Mouse (Mus musculus) ovary, adult 18-20 months (tissue): ENCODE measurements at regions not wholly inside any gene's neighbourhood (a gene's known extent, or its start where the extent isn't known, plus 50 kb on each side); places are given as distances from the start of the nearest gene placed in this dataset.

Experiments used
- DNase-seq: peaks from one replicate; pipeline ENCODE4 v3.0.0; 2022; ENCODE audit warnings: low spot score, mixed read lengths

DNA sequence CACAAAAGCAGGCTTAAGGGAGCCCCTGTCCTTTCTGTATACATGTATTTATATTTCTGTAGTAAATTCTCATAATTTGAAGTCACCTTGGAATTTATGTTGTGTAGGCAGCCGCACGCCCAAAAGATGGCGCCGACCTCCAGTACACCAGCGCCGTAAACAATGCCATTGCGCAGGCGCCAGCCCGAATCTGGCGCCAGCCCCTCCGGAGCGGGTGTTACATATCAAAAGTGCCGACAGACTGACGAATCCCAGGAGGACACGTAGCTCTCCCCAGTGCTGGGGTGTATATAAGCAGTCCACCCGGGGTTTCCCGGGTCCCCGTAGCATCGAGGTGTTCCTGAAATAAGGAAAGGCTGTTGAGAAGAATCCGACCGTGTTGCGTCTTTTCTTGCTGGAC, 108.1 kb upstream of the Pde3a start:
- DNase-seq, result no peak

DNA sequence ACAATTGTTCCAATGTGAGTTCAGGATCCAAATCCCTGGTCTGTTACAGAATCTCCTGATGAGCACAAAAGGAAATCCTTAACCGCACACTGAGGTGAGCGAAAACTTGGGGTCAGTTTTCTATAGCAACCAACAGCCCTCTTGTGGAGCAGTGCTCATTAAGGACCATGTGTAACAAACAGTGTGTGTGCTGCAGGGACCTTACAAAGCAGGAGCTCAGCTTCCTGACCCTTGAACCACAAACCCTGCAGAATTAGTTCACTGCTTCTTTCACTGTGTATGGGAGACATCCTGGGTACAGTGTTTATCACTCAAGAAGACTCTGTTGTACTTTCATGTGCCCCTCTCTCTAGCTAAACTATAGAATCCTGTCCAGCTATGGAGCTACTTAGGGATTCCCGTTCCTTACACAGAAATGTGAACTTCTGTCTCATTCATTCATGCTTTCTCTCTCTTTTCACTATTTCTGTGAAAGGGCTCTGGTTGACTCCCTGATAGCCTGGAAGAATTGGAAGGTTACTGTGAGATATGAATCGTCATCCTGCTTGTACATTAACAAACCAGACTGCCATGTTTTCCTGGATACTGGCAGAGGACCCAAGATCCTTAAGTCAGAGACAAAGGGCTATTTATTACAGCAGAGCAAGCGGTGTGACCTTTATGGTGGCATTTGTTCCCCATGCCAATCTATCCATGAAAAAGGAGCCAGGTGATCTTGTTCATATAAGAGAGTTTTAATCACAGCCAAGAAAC, 100.5 kb upstream of the Pde3a start:
- no peak for DNase-seq

DNA sequence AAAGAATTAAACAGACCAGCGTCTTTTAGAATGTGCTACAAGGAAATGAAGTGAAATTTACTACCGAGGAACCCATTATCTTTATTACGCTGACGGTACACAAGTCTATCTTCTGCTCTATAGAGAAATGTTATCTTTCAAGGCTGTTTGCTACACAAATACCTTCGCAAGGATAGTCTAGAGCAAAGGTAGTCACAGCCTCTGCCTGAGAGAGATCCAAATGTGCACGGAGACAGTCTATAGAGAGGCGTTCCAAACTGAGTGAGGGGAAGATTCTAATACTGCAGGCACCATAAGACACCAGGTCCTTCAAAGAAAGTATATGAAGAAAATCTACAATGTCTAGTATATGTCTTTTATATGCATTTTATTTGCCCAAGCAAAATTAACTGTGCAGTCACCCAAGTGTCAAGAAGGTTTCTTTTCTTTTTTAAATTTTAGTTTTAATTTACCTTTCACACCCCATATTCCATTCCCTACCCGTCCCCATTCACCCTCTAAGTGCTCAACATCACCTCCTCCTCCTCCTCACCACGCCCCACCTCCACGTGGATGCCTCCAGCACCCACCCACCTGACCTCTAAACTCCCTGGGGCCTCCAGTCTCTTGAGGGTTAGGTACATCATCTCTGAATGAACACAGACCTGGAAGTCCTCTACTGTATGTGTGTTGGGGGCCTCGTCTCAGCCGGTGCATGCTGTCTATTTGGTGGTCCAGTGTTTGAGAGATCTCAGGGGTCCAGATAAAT, 99.7 kb upstream of the Pde3a start:
- no peak for DNase-seq

DNA sequence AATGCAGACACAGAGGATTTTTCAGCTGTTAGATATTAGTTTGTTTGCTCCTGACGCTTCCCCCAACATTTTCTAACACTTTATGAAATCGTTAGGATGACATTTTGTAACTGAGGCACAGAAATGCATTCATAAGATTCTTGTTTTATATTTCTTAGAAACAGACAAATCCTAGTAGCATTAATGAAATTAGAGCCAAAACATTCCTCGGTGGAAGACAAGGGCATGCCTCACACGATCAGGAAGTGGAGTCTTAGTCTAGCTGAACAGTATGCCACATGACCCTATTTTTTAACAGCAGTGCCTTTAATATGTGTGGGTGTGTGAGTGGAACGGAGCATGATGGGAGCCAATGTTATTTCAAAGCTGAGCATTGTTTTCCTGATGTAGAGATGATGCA, 89.7 kb upstream of the Pde3a start:
- DNase-seq, result no peak

DNA sequence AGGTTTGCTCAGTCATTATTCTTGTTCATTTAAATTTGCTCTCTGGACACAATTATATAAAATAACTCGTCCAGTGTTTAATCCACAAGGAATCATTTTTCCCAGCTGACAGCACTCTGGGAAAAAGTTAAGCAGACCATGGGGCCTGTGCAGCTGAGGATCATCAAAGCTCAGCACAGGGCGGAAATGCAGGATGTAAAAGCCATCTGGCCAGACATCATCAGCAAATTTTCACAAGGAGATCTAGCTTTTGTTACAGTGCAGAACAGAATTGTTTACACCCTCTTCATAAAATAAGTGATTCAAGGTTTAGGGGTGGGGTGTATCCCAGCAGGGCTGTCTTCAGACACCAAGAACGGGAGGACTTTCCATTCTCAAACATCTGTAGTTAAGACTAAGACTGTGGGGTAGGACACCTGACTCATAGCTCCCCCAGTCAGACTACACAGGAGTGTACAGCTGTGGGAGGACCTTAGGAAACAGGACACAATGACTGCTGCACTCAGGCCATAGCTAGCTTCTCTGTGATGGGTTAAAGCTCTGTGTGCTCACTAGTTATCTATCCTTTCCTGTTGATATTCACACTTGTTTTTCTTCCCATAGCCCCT, 87.3 kb upstream of the Pde3a start:
- no peak for DNase-seq

DNA sequence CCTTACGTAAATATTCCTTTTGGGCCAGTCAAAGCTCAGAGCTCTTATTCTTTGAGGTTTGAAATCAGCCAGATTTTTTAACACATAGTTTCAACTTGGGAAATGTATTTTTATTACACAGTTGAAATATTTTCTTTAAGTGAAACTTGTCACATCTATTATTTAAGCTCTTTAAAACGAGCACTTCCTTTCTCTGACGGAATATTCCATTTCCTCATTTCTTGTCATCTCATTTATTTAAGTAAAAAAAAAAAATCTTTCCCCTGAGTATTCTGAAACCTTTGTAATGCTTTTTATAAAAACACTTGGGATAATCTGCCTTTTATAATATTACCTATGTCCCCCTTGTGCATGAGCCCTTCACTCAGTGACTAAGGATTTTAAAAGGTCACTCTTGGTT, 81.8 kb upstream of the Pde3a start:
- DNase-seq, result no peak

DNA sequence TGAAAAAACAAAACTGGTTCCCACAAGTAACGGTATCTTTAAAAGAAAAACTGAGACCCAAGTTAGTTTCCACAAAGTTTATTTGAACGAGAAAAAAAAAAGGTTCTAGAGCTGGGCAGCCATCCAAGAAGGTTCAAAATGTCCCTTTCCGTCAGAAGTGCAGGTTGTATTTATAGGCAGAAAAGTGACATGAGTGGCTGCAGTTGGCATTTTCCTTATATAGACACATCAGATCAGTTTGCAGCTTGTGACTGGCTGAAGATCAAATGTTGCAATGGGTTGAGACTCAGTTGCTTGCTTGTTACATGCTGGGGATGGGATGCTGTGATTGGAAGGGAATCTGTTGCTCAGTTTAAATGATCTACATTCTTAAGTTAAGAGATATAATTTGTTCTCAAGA, 80.7 kb upstream of the Pde3a start:
- DNase-seq, result no peak

DNA sequence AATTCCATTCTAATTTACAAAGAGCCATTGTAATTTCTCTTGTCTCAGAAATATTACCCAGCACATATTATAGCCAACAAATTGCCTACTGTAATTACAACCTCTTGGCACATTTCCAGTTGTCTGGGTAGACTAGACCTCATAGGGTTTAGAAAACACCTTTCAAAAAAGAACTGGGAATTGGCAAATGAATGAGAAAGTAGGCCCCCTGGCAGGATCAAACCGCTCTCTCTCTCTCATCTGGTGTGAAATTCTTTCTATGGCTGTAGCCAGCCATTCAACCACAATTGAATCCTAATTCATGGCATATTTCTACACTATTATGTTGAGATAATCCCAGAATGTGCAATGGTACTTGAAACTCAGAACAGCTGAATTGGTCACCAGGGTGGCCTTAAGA, 65.3 kb upstream of the Pde3a start:
- no peak for DNase-seq

DNA sequence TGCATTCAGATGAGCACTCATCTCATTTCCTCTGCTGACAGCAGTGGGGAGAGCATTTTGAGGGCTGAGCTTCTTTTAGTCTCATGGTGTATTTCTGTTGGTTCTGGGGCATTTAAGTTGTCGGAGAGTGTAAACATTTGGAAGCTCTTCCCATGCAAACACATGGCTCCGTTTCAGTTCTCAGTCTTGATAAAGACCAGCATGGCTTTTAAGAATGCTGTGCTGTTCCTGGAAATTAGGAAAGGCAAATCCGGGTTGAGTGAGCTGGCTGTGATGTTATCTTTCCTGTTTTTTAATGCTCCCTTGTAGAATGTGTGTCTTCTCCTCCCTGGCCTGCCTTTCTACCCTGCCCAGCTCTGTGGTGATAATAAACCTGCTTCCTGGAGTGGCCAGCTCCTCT, 61.0 kb upstream of the Pde3a start:
- no peak for DNase-seq

DNA sequence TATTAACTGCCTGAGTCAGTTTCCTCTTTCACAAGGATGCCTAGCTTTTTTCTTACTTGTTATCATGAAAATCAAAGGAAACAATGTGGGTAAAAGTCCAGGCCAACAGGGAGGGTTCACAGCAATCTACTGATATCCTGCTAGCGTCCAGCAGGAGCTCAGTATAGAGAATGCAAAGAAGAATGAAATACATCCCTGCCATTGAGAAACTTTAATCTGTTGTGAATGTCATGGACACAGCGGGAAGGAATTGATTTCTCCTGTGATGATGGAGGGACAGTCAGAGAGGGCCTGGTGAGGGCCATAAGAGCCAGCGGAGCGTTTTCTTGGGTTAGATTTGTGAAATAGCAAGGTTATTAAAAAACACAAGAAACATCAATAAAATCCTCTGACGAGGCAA, 60.0 kb upstream of the Pde3a start:
- no peak for DNase-seq

DNA sequence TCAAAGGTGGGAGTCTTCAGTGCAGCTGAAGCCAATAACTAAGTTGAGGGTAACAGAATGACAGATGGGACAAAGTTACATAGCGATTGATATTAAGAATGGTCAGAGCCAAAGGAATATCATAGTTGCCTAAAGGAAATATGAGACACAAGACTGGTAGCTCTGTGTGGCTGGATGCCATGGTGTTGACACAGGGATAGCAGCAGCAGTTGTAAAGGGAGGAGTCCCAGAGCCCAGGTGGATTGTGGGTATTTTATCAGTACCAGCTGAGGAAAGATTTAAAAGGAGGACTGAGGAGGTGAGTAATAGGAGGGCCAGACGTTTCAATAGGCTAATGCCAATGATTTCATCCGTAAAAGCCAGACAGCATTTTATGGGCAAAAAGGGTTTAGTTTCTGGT, 59.4 kb upstream of the Pde3a start:
- DNase-seq, result no peak

DNA sequence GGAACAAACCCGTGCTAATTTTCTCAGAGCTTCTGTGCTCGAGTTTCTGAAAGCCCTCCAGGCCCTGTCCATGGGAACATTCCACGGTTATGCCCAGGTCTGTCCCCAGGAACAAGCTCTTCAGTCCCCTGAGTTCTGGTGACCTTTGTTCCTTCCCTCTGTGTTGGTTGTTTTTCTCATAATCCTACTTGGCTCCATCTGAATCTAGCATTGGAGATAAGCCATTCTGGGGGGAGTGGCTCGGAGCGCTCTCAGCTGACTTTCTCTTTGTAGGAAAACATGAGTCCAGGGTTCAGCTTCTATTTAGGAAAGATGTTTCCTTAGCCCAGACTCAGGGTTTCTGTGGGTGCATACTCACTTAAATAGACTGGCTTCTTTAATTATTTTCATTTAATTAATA, 58.7 kb upstream of the Pde3a start:
- DNase-seq, result no peak

DNA sequence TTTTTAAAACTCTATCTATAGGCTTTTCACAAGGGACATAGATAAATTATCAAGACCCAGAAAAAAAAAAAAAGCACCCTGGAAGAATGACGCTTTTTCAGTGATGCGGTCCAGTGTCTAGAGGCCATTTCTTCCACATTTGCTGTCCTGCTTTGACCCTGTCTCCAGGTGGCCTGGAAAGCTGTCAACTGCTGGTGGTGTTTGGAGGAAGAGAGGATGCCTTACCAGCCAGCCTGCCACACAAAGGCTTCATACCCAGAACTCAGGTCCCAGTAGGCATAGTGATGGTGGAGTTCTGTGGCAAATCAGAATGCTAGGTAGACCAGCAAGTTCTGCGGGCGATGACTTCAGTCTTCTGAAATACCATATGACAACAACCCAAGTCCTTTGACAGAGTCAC, 51.6 kb upstream of the Pde3a start:
- DNase-seq, result no peak
